Mouse (Mus musculus) testis, adult 2 months (tissue): ENCODE results near the gene Utp15. TPM values are rescaled to one million over a fixed set of nuclear protein-coding genes. Genes with fewer than 3 reads are reported as not detected.

Experiments
- H3K27ac ChIP-seq: fragments of 200-500 bp; 2 replicates; pipeline ENCODE4 v1.5.1; 2012; ENCODE audit warnings: low read depth, low read length; ENCODE audit not compliant: control insufficient read depth, insufficient read depth
- H3K27me3 ChIP-seq: fragments of 200-500 bp; 2 replicates; pipeline ENCODE4 v1.6.1; 2012; ENCODE audit warnings: mild to moderate bottlenecking, low read length, moderate library complexity; ENCODE audit not compliant: control insufficient read depth, insufficient read depth
- H3K36me3 ChIP-seq: fragments of 200-500 bp; 2 replicates; pipeline ENCODE4 v1.6.1; 2012; ENCODE audit warnings: mild to moderate bottlenecking, low read length; ENCODE audit not compliant: control insufficient read depth, insufficient read depth
- H3K4me1 ChIP-seq: fragments of 200-500 bp; 2 replicates; pipeline ENCODE4 v1.6.1; 2012; ENCODE audit warnings: low read length; ENCODE audit not compliant: control insufficient read depth, insufficient read depth
- H3K4me3 ChIP-seq: fragments of 200-500 bp; 2 replicates; pipeline ENCODE4 v1.5.1; 2012; ENCODE audit warnings: low read depth, mild to moderate bottlenecking, low read length, moderate library complexity, mixed read lengths; ENCODE audit not compliant: control insufficient read depth
- CTCF ChIP-seq: fragments of 200-500 bp; IDR thresholded peaks from 2 replicates; pipeline ENCODE4 v1.5.1; 2012; ENCODE audit warnings: low read depth, mild to moderate bottlenecking, inconsistent platforms, low read length, moderate library complexity; ENCODE audit not compliant: control insufficient read depth, insufficient read depth, insufficient replicate concordance
- POLR2A ChIP-seq: fragments of 200-500 bp; IDR thresholded peaks from 2 replicates; pipeline ENCODE4 v1.6.1; 2012; ENCODE audit warnings: low read depth, mild to moderate bottlenecking, inconsistent platforms, low read length, moderate library complexity; ENCODE audit not compliant: control insufficient read depth
- polyA plus RNA-seq: library from polyadenylated mRNA; depleted of rRNA; stranded (reverse); fragments of >200 nt; gene quantifications from 2 replicates; pipeline ENCODE4 v1.2.3, GENCODE M21; 2012; rRNA removed

Utp15 gene
- polyA plus RNA-seq, 1 experiment, result 3.3 TPM

DNA sequence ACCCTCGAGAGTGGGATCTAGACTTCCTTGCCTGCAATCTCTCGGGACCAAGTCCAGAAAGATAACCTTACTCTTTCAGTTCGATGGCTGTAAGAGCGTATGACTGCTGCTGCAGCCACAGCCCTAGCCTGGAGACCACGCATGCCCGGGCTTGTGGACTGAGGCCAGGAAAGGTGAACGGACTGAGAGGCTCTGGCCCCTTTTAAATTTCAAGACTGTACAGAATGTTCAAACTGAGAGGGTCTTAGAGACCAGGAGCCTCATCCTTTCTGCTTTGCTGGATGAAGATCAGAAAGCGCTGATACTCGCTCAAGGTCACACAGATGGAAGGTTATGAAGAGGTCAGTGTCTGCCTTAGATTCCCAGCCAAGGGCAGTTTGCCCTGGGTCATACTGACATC is 61.4 kb downstream of the Utp15 start:
- no peaks in the 10 kb centered on the region for H3K27me3 ChIP-seq
- peaks cover 3% of the 10 kb centered on the region; the same call in 1 of the 2 replicates for H3K4me1 ChIP-seq
- H3K27ac ChIP-seq, result no peak overlapping the region
- TF ChIP-seq CTCF (no peak), POLR2A (no peak)
- no peaks in the 10 kb centered on the region for H3K36me3 ChIP-seq
- H3K4me3 ChIP-seq, result no peak overlapping the region

Other genes starting within 250 kb of the Utp15 start
- gene Arhgef28, start 56.6 kb downstream of the Utp15 start, polyA plus RNA-seq, result 0.67 and 1.2 TPM in 2 replicates
- gene Ankra2, start within 50 bp of the Utp15 start, polyA plus RNA-seq, result 18.5 and 22.2 TPM in 2 replicates
- gene Gm21976, start 16.8 kb upstream of the Utp15 start, polyA plus RNA-seq, result 0.36 and 0.49 TPM in 2 replicates
- gene Btf3, start 54.0 kb upstream of the Utp15 start, polyA plus RNA-seq, result 423 and 429 TPM in 2 replicates
- gene Foxd1, start 91.2 kb upstream of the Utp15 start, polyA plus RNA-seq, result not detected in 2 replicates
- not detected in 2 replicates for gene Gm10320, start 229.0 kb upstream of the Utp15 start, polyA plus RNA-seq